Mouse (Mus musculus): ENCODE results near the gene Hist1h2bf. TPM values are rescaled to one million over a fixed set of nuclear protein-coding genes. Genes with fewer than 3 reads are reported as not detected.

Hist1h2bf gene
- polyA plus RNA-seq, 1 experiment, result 7.9 TPM

DNA sequence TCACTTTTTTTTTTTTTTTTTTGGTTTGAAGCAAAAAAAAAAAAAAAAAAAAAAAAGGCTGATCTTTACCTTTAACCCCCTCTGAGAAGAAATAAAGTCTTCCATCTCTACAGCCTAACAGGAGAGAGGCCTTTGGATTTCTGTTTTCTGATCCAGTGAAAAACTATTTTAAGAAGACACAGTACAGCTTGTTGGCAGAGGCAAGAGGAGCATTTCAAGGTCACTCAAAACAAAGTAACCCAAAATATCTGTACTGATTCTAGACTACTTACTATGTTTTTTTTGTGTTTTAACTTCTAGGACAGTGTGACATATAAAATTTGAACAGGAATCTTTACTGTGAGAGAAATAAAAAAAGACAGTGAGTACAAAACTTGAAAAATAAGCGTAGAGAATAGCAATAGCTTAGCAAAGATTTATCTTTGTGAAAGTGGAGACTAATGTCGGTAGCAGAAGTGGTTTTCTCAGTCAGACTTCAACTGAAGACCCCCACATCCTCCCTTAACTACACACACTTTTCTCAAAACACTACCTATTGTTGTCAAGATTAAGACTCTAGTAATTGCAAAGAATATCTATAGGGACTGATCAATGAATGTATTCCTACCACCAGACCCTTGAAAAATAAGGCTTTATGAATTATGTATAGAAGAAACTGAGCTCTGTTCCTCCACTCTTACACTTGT is 44.4 kb downstream of the Hist1h2bf start:
- Histone ChIP-seq H3K4me3 (ENCODE audit: insufficient read depth, low read length) (peak overlapping the region; percentile 71), H3K27ac (ENCODE audit: insufficient read depth, low read depth, low read length) (no peak overlapping the region), H3K4me1 (ENCODE audit: control insufficient read depth, insufficient read depth, low read length) (peaks cover 15% of the 10 kb centered on the region)
- TF ChIP-seq POLR2A (IDR thresholded peaks at IDR 0.05; ENCODE audit: borderline replicate concordance, low read depth, low read length) (no peak), CTCF (IDR thresholded peaks at IDR 0.05; ENCODE audit: low read depth, low read length) (no peak)

DNA sequence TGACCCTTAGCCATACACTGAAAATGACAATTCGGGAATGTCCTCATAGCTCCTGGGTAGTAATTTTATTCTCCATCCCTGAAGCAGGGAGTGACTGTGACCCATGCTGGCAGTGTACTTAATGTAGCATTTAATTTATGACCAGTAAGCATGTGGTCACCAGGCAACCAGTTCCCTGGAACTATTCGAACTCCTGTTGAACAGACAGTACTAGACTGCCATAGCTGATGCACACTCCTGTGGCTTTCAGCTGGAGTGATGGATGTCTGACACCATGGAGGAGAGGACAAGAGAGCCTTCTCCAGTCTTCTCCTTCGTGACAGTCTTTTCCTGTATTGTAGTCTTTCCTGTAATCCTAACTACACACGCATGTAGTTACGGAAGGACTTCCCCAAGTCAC is 45.0 kb downstream of the Hist1h2bf start:
- Histone ChIP-seq H3K4me1 (ENCODE audit: control insufficient read depth, insufficient read depth, low read length) (peaks cover 16% of the 10 kb centered on the region), H3K4me3 (ENCODE audit: insufficient read depth, low read length) (no peak overlapping the region), H3K27ac (ENCODE audit: insufficient read depth, low read depth, low read length) (no peak overlapping the region)
- TF ChIP-seq CTCF (IDR thresholded peaks at IDR 0.05; ENCODE audit: low read depth, low read length), result no peak
- no peak for TF ChIP-seq POLR2A (IDR thresholded peaks at IDR 0.05; ENCODE audit: borderline replicate concordance, low read depth, low read length)

DNA sequence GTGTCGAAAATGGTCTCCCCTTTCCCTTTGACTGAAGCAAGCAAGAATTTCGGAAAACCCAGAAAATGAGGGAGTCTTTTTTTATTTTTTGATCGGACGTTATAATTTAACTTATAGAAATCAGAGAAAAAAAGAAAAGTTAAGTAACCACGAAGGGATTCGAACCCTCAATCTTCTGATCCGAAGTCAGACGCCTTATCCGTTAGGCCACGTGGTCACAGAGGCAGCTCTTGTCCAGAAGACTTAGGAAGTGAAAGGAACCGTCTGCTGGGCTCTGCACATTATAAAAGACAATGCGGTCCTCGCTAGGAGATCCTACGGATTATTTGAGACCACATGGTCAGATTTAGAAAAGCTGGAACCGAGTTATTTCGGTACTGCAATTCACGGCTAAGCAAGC is 47.7 kb downstream of the Hist1h2bf start:
- Histone ChIP-seq H3K4me3 (ENCODE audit: insufficient read depth, low read length) (peak overlapping the region; percentile 69), H3K27ac (ENCODE audit: insufficient read depth, low read depth, low read length) (peak overlapping the region; percentile 32; the same call in 1 of the 2 replicates), H3K4me1 (ENCODE audit: control insufficient read depth, insufficient read depth, low read length) (peaks cover 10% of the 10 kb centered on the region)
- TF ChIP-seq POLR2A (IDR thresholded peaks at IDR 0.05; ENCODE audit: borderline replicate concordance, low read depth, low read length) (no peak), CTCF (IDR thresholded peaks at IDR 0.05; ENCODE audit: low read depth, low read length) (no peak)

DNA sequence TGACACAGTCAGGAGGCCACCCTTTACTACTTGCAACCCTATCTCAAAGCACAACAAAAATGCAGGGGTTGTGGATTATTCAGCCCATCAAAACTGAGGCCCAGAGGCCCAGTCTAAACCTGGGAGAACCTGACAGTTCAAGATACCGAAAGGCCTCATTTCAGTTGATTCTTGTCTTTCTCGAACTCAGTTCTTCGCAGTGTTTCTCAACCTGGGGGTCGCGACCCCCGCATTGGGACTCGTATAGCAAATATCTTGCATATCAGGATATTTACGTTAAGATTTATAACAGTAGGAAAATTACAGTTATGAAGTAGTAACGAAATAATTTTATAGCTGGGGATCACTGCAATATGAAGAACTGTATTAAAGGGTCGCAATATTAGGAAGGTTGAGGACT is 48.1 kb downstream of the Hist1h2bf start:
- Histone ChIP-seq H3K4me3 (ENCODE audit: insufficient read depth, low read length) (peak overlapping the region; percentile 44), H3K27ac (ENCODE audit: insufficient read depth, low read depth, low read length) (no peak overlapping the region), H3K4me1 (ENCODE audit: control insufficient read depth, insufficient read depth, low read length) (peaks cover 10% of the 10 kb centered on the region)
- TF ChIP-seq CTCF (IDR thresholded peaks at IDR 0.05; ENCODE audit: low read depth, low read length), result no peak
- TF ChIP-seq POLR2A (IDR thresholded peaks at IDR 0.05; ENCODE audit: borderline replicate concordance, low read depth, low read length), result no peak

DNA sequence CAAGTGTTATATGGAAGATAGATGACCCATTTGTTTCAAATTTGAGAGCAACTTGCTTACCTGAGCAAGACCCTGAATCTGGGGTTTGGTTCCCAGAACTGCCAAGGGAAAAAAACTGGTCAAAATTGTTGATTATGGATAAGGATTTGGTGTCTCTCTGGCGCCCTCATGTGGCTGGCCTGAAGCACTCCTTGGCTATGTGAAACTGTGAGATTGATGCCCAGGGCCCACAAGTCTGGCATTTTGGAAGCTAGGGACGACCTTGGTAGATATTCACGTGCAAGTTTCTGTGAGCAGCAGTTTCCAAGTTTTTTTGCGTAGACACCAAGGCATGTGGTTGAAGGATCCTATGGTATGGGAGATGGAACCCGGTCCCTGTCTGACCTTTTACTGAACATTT is 49.3 kb downstream of the Hist1h2bf start:
- peaks cover 14% of the 10 kb centered on the region for H3K4me1 ChIP-seq (ENCODE audit: control insufficient read depth, insufficient read depth, low read length)
- H3K27ac ChIP-seq (ENCODE audit: insufficient read depth, low read depth, low read length), result no peak overlapping the region
- TF ChIP-seq CTCF (IDR thresholded peaks at IDR 0.05; ENCODE audit: low read depth, low read length) (peak; percentile 85), POLR2A (IDR thresholded peaks at IDR 0.05; ENCODE audit: borderline replicate concordance, low read depth, low read length) (no peak)
- H3K4me3 ChIP-seq (ENCODE audit: insufficient read depth, low read length), result no peak overlapping the region

DNA sequence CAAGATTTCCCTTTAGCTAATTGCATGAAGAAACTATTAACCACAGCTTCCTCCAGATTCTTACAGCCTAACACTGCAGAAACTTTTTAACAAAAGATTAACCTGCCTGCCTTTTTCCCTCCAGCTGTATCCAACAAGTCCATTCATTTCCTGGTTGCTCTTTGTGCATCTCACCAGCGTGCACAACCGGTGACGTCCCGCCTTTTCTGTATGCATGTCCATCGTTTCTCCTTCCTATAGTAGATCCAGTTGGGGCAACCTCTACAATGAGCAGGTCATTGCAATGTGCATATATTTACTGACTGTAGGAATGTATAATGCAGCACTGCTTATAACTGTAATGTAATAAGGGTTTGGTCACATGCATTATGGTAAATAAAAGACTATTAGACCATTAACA is 50.0 kb downstream of the Hist1h2bf start:
- Histone ChIP-seq H3K27ac (ENCODE audit: insufficient read depth, low read depth, low read length) (no peak overlapping the region), H3K4me3 (ENCODE audit: insufficient read depth, low read length) (0 out of 2 replicates have a peak overlapping the region, but pooled peaks have one; percentile 2), H3K4me1 (ENCODE audit: control insufficient read depth, insufficient read depth, low read length) (peaks cover 12% of the 10 kb centered on the region)
- TF ChIP-seq POLR2A (IDR thresholded peaks at IDR 0.05; ENCODE audit: borderline replicate concordance, low read depth, low read length) (no peak), CTCF (IDR thresholded peaks at IDR 0.05; ENCODE audit: low read depth, low read length) (no peak)

Other genes starting within 250 kb of the Hist1h2bf start
- gene Zfp322a, start 205.0 kb downstream of the Hist1h2bf start, polyA plus RNA-seq (2012; ENCODE audit: insufficient read depth, insufficient read length, missing spikeins), result 14.9 and 16.4 TPM in 2 replicates
- gene Abt1, start 150.3 kb downstream of the Hist1h2bf start, polyA plus RNA-seq (2012; ENCODE audit: insufficient read depth, insufficient read length, missing spikeins), result 4.8 and 4.9 TPM in 2 replicates
- gene Btn1a1, start 108.3 kb downstream of the Hist1h2bf start, polyA plus RNA-seq (2012; ENCODE audit: insufficient read depth, insufficient read length, missing spikeins), result not detected in 2 replicates
- gene Btn2a2, start 85.3 kb downstream of the Hist1h2bf start, polyA plus RNA-seq (2012; ENCODE audit: insufficient read depth, insufficient read length, missing spikeins), result not detected in 2 replicates
- gene Hist1h4h, start 43.1 kb downstream of the Hist1h2bf start, polyA plus RNA-seq (2012; ENCODE audit: insufficient read depth, insufficient read length, missing spikeins), result 2.5 and 3.1 TPM in 2 replicates
- gene Hist1h2af, start 40.3 kb downstream of the Hist1h2bf start, polyA plus RNA-seq (2012; ENCODE audit: insufficient read depth, insufficient read length, missing spikeins), result 42.5 and 76.9 TPM in 2 replicates
- not detected in 2 replicates for gene Hist1h3g, start 38.8 kb downstream of the Hist1h2bf start, polyA plus RNA-seq (2012; ENCODE audit: insufficient read depth, insufficient read length, missing spikeins)
- 0.71 and 0.97 TPM in 2 replicates for gene Hist1h2bh, start 30.8 kb downstream of the Hist1h2bf start, polyA plus RNA-seq (2012; ENCODE audit: insufficient read depth, insufficient read length, missing spikeins)
- 0.80 TPM in 1 of 2 replicates, not detected in the other for gene Hist1h3f, start 30.1 kb downstream of the Hist1h2bf start, polyA plus RNA-seq (2012; ENCODE audit: insufficient read depth, insufficient read length, missing spikeins)
- gene Hist1h4f, start 22.5 kb downstream of the Hist1h2bf start, polyA plus RNA-seq (2012; ENCODE audit: insufficient read depth, insufficient read length, missing spikeins), result 4.7 TPM in 1 of 2 replicates, not detected in the other
- 0.11 and 0.39 TPM in 2 replicates for gene Hist1h1d, start 20.9 kb downstream of the Hist1h2bf start, polyA plus RNA-seq (2012; ENCODE audit: insufficient read depth, insufficient read length, missing spikeins)
- gene Hist1h3e, start 11.8 kb downstream of the Hist1h2bf start, polyA plus RNA-seq (2012; ENCODE audit: insufficient read depth, insufficient read length, missing spikeins), result 1.5 and 3.6 TPM in 2 replicates
- 1.7 TPM in 1 of 2 replicates, not detected in the other for gene Hist1h2ae, start 3.0 kb downstream of the Hist1h2bf start, polyA plus RNA-seq (2012; ENCODE audit: insufficient read depth, insufficient read length, missing spikeins)
- gene Hist1h2bg, start 2.8 kb downstream of the Hist1h2bf start, polyA plus RNA-seq (2012; ENCODE audit: insufficient read depth, insufficient read length, missing spikeins), result 9.8 and 11.9 TPM in 2 replicates
- not detected in 2 replicates for gene Hist1h2ad, start 185 bp upstream of the Hist1h2bf start, polyA plus RNA-seq (2012; ENCODE audit: insufficient read depth, insufficient read length, missing spikeins)
- 2.3 and 3.2 TPM in 2 replicates for gene Hist1h3d, start 1.6 kb upstream of the Hist1h2bf start, polyA plus RNA-seq (2012; ENCODE audit: insufficient read depth, insufficient read length, missing spikeins)
- gene Hist1h4d, start 7.4 kb upstream of the Hist1h2bf start, polyA plus RNA-seq (2012; ENCODE audit: insufficient read depth, insufficient read length, missing spikeins), result 1.6 and 2.5 TPM in 2 replicates
- gene Hist1h2be, start 46.9 kb upstream of the Hist1h2bf start, polyA plus RNA-seq (2012; ENCODE audit: insufficient read depth, insufficient read length, missing spikeins), result 0.86 and 2.1 TPM in 2 replicates
- gene Hist1h1e, start 48.4 kb upstream of the Hist1h2bf start, polyA plus RNA-seq (2012; ENCODE audit: insufficient read depth, insufficient read length, missing spikeins), result 2.6 TPM in 2 replicates
- gene Hist1h2ac, start 109.8 kb upstream of the Hist1h2bf start, polyA plus RNA-seq (2012; ENCODE audit: insufficient read depth, insufficient read length, missing spikeins), result 0.35 and 0.40 TPM in 2 replicates
- 55.8 and 61.9 TPM in 2 replicates for gene Hist1h2bc, start 110.0 kb upstream of the Hist1h2bf start, polyA plus RNA-seq (2012; ENCODE audit: insufficient read depth, insufficient read length, missing spikeins)
- gene Hist1h1t, start 121.6 kb upstream of the Hist1h2bf start, polyA plus RNA-seq (2012; ENCODE audit: insufficient read depth, insufficient read length, missing spikeins), result 0.62 TPM in 1 of 2 replicates, not detected in the other
- gene Hist1h4c, start 124.3 kb upstream of the Hist1h2bf start, polyA plus RNA-seq (2012; ENCODE audit: insufficient read depth, insufficient read length, missing spikeins), result not detected in 2 replicates
- 95.3 and 104 TPM in 2 replicates for gene Hfe, start 136.7 kb upstream of the Hist1h2bf start, polyA plus RNA-seq (2012; ENCODE audit: insufficient read depth, insufficient read length, missing spikeins)
- gene Hist1h1c, start 164.6 kb upstream of the Hist1h2bf start, polyA plus RNA-seq (2012; ENCODE audit: insufficient read depth, insufficient read length, missing spikeins), result 75.5 and 80.8 TPM in 2 replicates
- gene Hist1h3c, start 171.4 kb upstream of the Hist1h2bf start, polyA plus RNA-seq (2012; ENCODE audit: insufficient read depth, insufficient read length, missing spikeins), result 1.2 TPM in 1 of 2 replicates, not detected in the other
- gene Hist1h2bb, start 172.5 kb upstream of the Hist1h2bf start, polyA plus RNA-seq (2012; ENCODE audit: insufficient read depth, insufficient read length, missing spikeins), result 1.3 TPM in 1 of 2 replicates, not detected in the other
- 4.3 and 8.4 TPM in 2 replicates for gene Hist1h2ab, start 176.9 kb upstream of the Hist1h2bf start, polyA plus RNA-seq (2012; ENCODE audit: insufficient read depth, insufficient read length, missing spikeins)
- gene Hist1h3b, start 178.1 kb upstream of the Hist1h2bf start, polyA plus RNA-seq (2012; ENCODE audit: insufficient read depth, insufficient read length, missing spikeins), result 2.1 and 4.8 TPM in 2 replicates
- 4.5 and 5.1 TPM in 2 replicates for gene Hist1h4b, start 182.8 kb upstream of the Hist1h2bf start, polyA plus RNA-seq (2012; ENCODE audit: insufficient read depth, insufficient read length, missing spikeins)
- not detected in 2 replicates for gene Hist1h4a, start 187.0 kb upstream of the Hist1h2bf start, polyA plus RNA-seq (2012; ENCODE audit: insufficient read depth, insufficient read length, missing spikeins)
- gene Hist1h3a, start 188.2 kb upstream of the Hist1h2bf start, polyA plus RNA-seq (2012; ENCODE audit: insufficient read depth, insufficient read length, missing spikeins), result not detected in 2 replicates
- not detected in 2 replicates for gene Hist1h1a, start 189.5 kb upstream of the Hist1h2bf start, polyA plus RNA-seq (2012; ENCODE audit: insufficient read depth, insufficient read length, missing spikeins)
- gene Trim38, start 195.7 kb upstream of the Hist1h2bf start, polyA plus RNA-seq (2012; ENCODE audit: insufficient read depth, insufficient read length, missing spikeins), result not detected in 2 replicates
- not detected in 2 replicates for gene Slc17a2, start 232.8 kb upstream of the Hist1h2bf start, polyA plus RNA-seq (2012; ENCODE audit: insufficient read depth, insufficient read length, missing spikeins)

All from bone marrow macrophage, adult 2 months (primary cell).